Mouse (Mus musculus): ENCODE results near the gene Cdk12. TPM values are rescaled to one million over a fixed set of nuclear protein-coding genes. Genes with fewer than 3 reads are reported as not detected.

Gene Cdk12
- polyA plus RNA-seq, 1 experiment: 12.4 TPM

GRCm38 (mm10) chr11:98323933-98324332 lies 121.1 kb downstream of the Cdk12 start:
- Histone ChIP-seq H3K36me3 (ENCODE audit: control insufficient read depth, insufficient read depth, low read length) (no peaks in the 10 kb centered on the region), H3K27me3 (ENCODE audit: control insufficient read depth, insufficient read depth, low read length) (peaks cover 58% of the 10 kb centered on the region), H3K27ac (ENCODE audit: insufficient read depth, low read length) (no peak overlapping the region), H3K4me1 (ENCODE audit: control insufficient read depth, insufficient read depth, insufficient read length) (peaks cover 15% of the 10 kb centered on the region), H3K4me3 (ENCODE audit: extremely low read depth, insufficient read depth, insufficient read length) (no peak overlapping the region)
- 3% methylated on average over 9 of the region's 9 CpGs for WGBS
- no peak for TF ChIP-seq CTCF (IDR thresholded peaks at IDR 0.05; ENCODE audit: extremely low read depth, insufficient read depth, insufficient read length, insufficient replicate concordance)
- no peak for TF ChIP-seq POLR2A (IDR thresholded peaks at IDR 0.05; ENCODE audit: low read depth, low read length)
- no peak for DNase-seq (ENCODE audit: low read depth in 1 of 2, low spot score in 2 of 2)

GRCm38 (mm10) chr11:98325191-98325820 lies 122.4 kb downstream of the Cdk12 start:
- TF ChIP-seq CTCF (IDR thresholded peaks at IDR 0.05; ENCODE audit: extremely low read depth, insufficient read depth, insufficient read length, insufficient replicate concordance) (no peak), POLR2A (IDR thresholded peaks at IDR 0.05; ENCODE audit: low read depth, low read length) (no peak)
- peaks cover 58% of the 10 kb centered on the region for H3K27me3 ChIP-seq (ENCODE audit: control insufficient read depth, insufficient read depth, low read length)

GRCm38 (mm10) chr11:98325821-98326218 lies 123.0 kb downstream of the Cdk12 start:
- Histone ChIP-seq H3K27me3 (ENCODE audit: control insufficient read depth, insufficient read depth, low read length) (peaks cover 56% of the 10 kb centered on the region), H3K4me3 (ENCODE audit: extremely low read depth, insufficient read depth, insufficient read length) (no peak overlapping the region)
- WGBS: 15% methylated on average over 18 of the region's 22 CpGs

More at GRCm38 (mm10) chr11:98325191-98325820, 122.4 kb downstream of the Cdk12 start:
- whole genome bisulfite sequencing: 7% methylated on average over 14 of the region's 14 CpGs
- Histone ChIP-seq H3K27ac (ENCODE audit: insufficient read depth, low read length) (no peak overlapping the region), H3K36me3 (ENCODE audit: control insufficient read depth, insufficient read depth, low read length) (no peaks in the 10 kb centered on the region), H3K4me1 (ENCODE audit: control insufficient read depth, insufficient read depth, insufficient read length) (peaks cover 15% of the 10 kb centered on the region), H3K4me3 (ENCODE audit: extremely low read depth, insufficient read depth, insufficient read length) (no peak overlapping the region)
- DNase-seq (ENCODE audit: low read depth in 1 of 2, low spot score in 2 of 2): no peak

GRCm38 (mm10) chr11:98326741-98327135 lies 123.9 kb downstream of the Cdk12 start:
- Histone ChIP-seq H3K27ac (ENCODE audit: insufficient read depth, low read length) (no peak overlapping the region), H3K4me3 (ENCODE audit: extremely low read depth, insufficient read depth, insufficient read length) (no peak overlapping the region), H3K4me1 (ENCODE audit: control insufficient read depth, insufficient read depth, insufficient read length) (peaks cover 15% of the 10 kb centered on the region), H3K36me3 (ENCODE audit: control insufficient read depth, insufficient read depth, low read length) (no peaks in the 10 kb centered on the region), H3K27me3 (ENCODE audit: control insufficient read depth, insufficient read depth, low read length) (peaks cover 48% of the 10 kb centered on the region)
- no peak for DNase-seq (ENCODE audit: low read depth in 1 of 2, low spot score in 2 of 2)
- 3% methylated on average over 19 of the region's 19 CpGs for WGBS
- TF ChIP-seq POLR2A (IDR thresholded peaks at IDR 0.05; ENCODE audit: low read depth, low read length) (no peak), CTCF (IDR thresholded peaks at IDR 0.05; ENCODE audit: extremely low read depth, insufficient read depth, insufficient read length, insufficient replicate concordance) (no peak)

More at GRCm38 (mm10) chr11:98325821-98326218, 123.0 kb downstream of the Cdk12 start:
- Histone ChIP-seq H3K27ac (ENCODE audit: insufficient read depth, low read length) (no peak overlapping the region), H3K36me3 (ENCODE audit: control insufficient read depth, insufficient read depth, low read length) (no peaks in the 10 kb centered on the region), H3K4me1 (ENCODE audit: control insufficient read depth, insufficient read depth, insufficient read length) (peaks cover 15% of the 10 kb centered on the region)
- TF ChIP-seq POLR2A (IDR thresholded peaks at IDR 0.05; ENCODE audit: low read depth, low read length) (no peak), CTCF (IDR thresholded peaks at IDR 0.05; ENCODE audit: extremely low read depth, insufficient read depth, insufficient read length, insufficient replicate concordance) (no peak)
- DNase-seq (ENCODE audit: low read depth in 1 of 2, low spot score in 2 of 2): no peak

GRCm38 (mm10) chr11:98327136-98328030 lies 124.5 kb downstream of the Cdk12 start:
- TF ChIP-seq POLR2A (IDR thresholded peaks at IDR 0.05; ENCODE audit: low read depth, low read length) (no peak), CTCF (IDR thresholded peaks at IDR 0.05; ENCODE audit: extremely low read depth, insufficient read depth, insufficient read length, insufficient replicate concordance) (no peak)
- Histone ChIP-seq H3K27me3 (ENCODE audit: control insufficient read depth, insufficient read depth, low read length) (peaks cover 48% of the 10 kb centered on the region), H3K4me1 (ENCODE audit: control insufficient read depth, insufficient read depth, insufficient read length) (peaks cover 15% of the 10 kb centered on the region), H3K36me3 (ENCODE audit: control insufficient read depth, insufficient read depth, low read length) (no peaks in the 10 kb centered on the region), H3K27ac (ENCODE audit: insufficient read depth, low read length) (no peak overlapping the region), H3K4me3 (ENCODE audit: extremely low read depth, insufficient read depth, insufficient read length) (peak overlapping the region; percentile 10; the same call in 1 of the 2 replicates)
- DNase-seq (ENCODE audit: low read depth in 1 of 2, low spot score in 2 of 2): no peak
- 3% methylated on average over 97 of the region's 97 CpGs for WGBS

- no peak overlapping the region; the same call in 1 of the 2 replicates for H3K4me3 ChIP-seq (ENCODE audit: extremely low read depth, insufficient read depth, insufficient read length)
- H3K27ac ChIP-seq (ENCODE audit: insufficient read depth, low read length): no peak overlapping the region
- DNase-seq (ENCODE audit: low read depth in 1 of 2, low spot score in 2 of 2): no peak
- peaks cover 43% of the 10 kb centered on the region for H3K27me3 ChIP-seq (ENCODE audit: control insufficient read depth, insufficient read depth, low read length)
- no peaks in the 10 kb centered on the region for H3K36me3 ChIP-seq (ENCODE audit: control insufficient read depth, insufficient read depth, low read length)
- TF ChIP-seq CTCF (IDR thresholded peaks at IDR 0.05; ENCODE audit: extremely low read depth, insufficient read depth, insufficient read length, insufficient replicate concordance): no peak
- TF ChIP-seq POLR2A (IDR thresholded peaks at IDR 0.05; ENCODE audit: low read depth, low read length): no peak
- peaks cover 15% of the 10 kb centered on the region for H3K4me1 ChIP-seq (ENCODE audit: control insufficient read depth, insufficient read depth, insufficient read length)
- WGBS: 4% methylated on average over 35 of the region's 35 CpGs
Measured at GRCm38 (mm10) chr11:98328031-98328370, 125.1 kb downstream of the Cdk12 start.

Other genes with a start within 250 kb of the Cdk12 start
- gene Plxdc1, start 216.6 kb upstream of the Cdk12 start, polyA plus RNA-seq (2012; rRNA removed): 9.0 and 9.7 TPM in 2 replicates
- gene Arl5c, start 206.9 kb upstream of the Cdk12 start, polyA plus RNA-seq (2012; rRNA removed): 24.6 and 28.9 TPM in 2 replicates
- gene Cacnb1, start 180.0 kb upstream of the Cdk12 start, polyA plus RNA-seq (2012; rRNA removed): 8.5 and 8.9 TPM in 2 replicates
- gene Rpl19, start 176.3 kb upstream of the Cdk12 start, polyA plus RNA-seq (2012; rRNA removed): 555 and 724 TPM in 2 replicates
- 6.3 and 6.6 TPM in 2 replicates for gene Stac2, start 149.6 kb upstream of the Cdk12 start, polyA plus RNA-seq (2012; rRNA removed)
- gene Fbxl20, start 52.7 kb upstream of the Cdk12 start, polyA plus RNA-seq (2012; rRNA removed): 15.4 and 17.6 TPM in 2 replicates
- 8.8 and 9.2 TPM in 2 replicates for gene Med1, start 9.8 kb upstream of the Cdk12 start, polyA plus RNA-seq (2012; rRNA removed)
- gene Neurod2, start 126.6 kb downstream of the Cdk12 start, polyA plus RNA-seq (2012; rRNA removed): not detected in 2 replicates
- 0.27 and 0.44 TPM in 2 replicates for gene Ppp1r1b, start 145.3 kb downstream of the Cdk12 start, polyA plus RNA-seq (2012; rRNA removed)
- gene Stard3, start 155.3 kb downstream of the Cdk12 start, polyA plus RNA-seq (2012; rRNA removed): 70.7 and 80.2 TPM in 2 replicates
- gene Tcap, start 180.8 kb downstream of the Cdk12 start, polyA plus RNA-seq (2012; rRNA removed): 0.42 and 0.43 TPM in 2 replicates
- 0.07 TPM in 1 of 2 replicates, not detected in the other for gene Pnmt, start 183.4 kb downstream of the Cdk12 start, polyA plus RNA-seq (2012; rRNA removed)
- gene Pgap3, start 197.4 kb downstream of the Cdk12 start, polyA plus RNA-seq (2012; rRNA removed): 17.7 and 19.8 TPM in 2 replicates
- gene Erbb2, start 209.4 kb downstream of the Cdk12 start, polyA plus RNA-seq (2012; rRNA removed): 4.0 and 5.5 TPM in 2 replicates
- gene Mien1, start 235.9 kb downstream of the Cdk12 start, polyA plus RNA-seq (2012; rRNA removed): 37.1 and 37.8 TPM in 2 replicates
- 1.1 and 1.2 TPM in 2 replicates for gene Grb7, start 243.3 kb downstream of the Cdk12 start, polyA plus RNA-seq (2012; rRNA removed)